Mouse (Mus musculus): ENCODE measurements around the gene Dmgdh.

Dmgdh gene

GRCm38 (mm10) chr13:93674131-93674561, at the start of gene Dmgdh, which contains the start of gene Bhmt2:
Gene Dmgdh (plus strand): TSS chr13:93674433.
Gene Bhmt2 (minus strand): TSS chr13:93674302.
- no peak for DNase-seq (ENCODE audit: low spot score)

GRCm38 (mm10) chr13:93628861-93629260, 45.4 kb upstream of the Dmgdh start:
- no peak for DNase-seq (ENCODE audit: low spot score)

GRCm38 (mm10) chr13:93630941-93631705, 43.1 kb upstream of the Dmgdh start:
- DNase-seq (ENCODE audit: low spot score), result no peak

GRCm38 (mm10) chr13:93632927-93633326, 41.3 kb upstream of the Dmgdh start:
- DNase-seq (ENCODE audit: low spot score), result no peak

GRCm38 (mm10) chr13:93636561-93636960, 37.7 kb upstream of the Dmgdh start:
- no peak for DNase-seq (ENCODE audit: low spot score)

- DNase-seq (ENCODE audit: low spot score), result no peak
These were observed 36.7 kb upstream of the Dmgdh start, which contains the start of gene Bhmt for GRCm38 (mm10) chr13:93637282-93638245. Gene Bhmt (minus strand): TSS chr13:93637961.

- no peak for DNase-seq (ENCODE audit: low spot score)
These were observed 34.6 kb upstream of the Dmgdh start for GRCm38 (mm10) chr13:93639636-93640035.

GRCm38 (mm10) chr13:93648387-93649130, 25.7 kb upstream of the Dmgdh start:
- DNase-seq (ENCODE audit: low spot score), result no peak

GRCm38 (mm10) chr13:93653382-93653781, 20.9 kb upstream of the Dmgdh start:
- no peak for DNase-seq (ENCODE audit: low spot score)

- DNase-seq (ENCODE audit: low spot score), result no peak
These were observed 16.3 kb upstream of the Dmgdh start for GRCm38 (mm10) chr13:93657941-93658340.

GRCm38 (mm10) chr13:93667586-93667985, 6.6 kb upstream of the Dmgdh start:
- no peak for DNase-seq (ENCODE audit: low spot score)

GRCm38 (mm10) chr13:93672371-93672770, 1.9 kb upstream of the Dmgdh start:
- no peak for DNase-seq (ENCODE audit: low spot score)

GRCm38 (mm10) chr13:93673296-93673695, 937 bp upstream of the Dmgdh start:
- DNase-seq (ENCODE audit: low spot score), result no peak

GRCm38 (mm10) chr13:93676864-93677263, 2.6 kb downstream of the Dmgdh start:
- peak; percentile 49 for DNase-seq (ENCODE audit: low spot score)

- no peak for DNase-seq (ENCODE audit: low spot score)
These were observed 9.1 kb downstream of the Dmgdh start for GRCm38 (mm10) chr13:93683336-93683735.

GRCm38 (mm10) chr13:93685226-93685625, 11.0 kb downstream of the Dmgdh start:
- DNase-seq (ENCODE audit: low spot score), result no peak

GRCm38 (mm10) chr13:93687321-93687720, 13.1 kb downstream of the Dmgdh start:
- DNase-seq (ENCODE audit: low spot score), result no peak

GRCm38 (mm10) chr13:93689566-93689965, 15.3 kb downstream of the Dmgdh start:
- no peak for DNase-seq (ENCODE audit: low spot score)

- DNase-seq (ENCODE audit: low spot score), result no peak
These were observed 16.6 kb downstream of the Dmgdh start for GRCm38 (mm10) chr13:93690821-93691220.

GRCm38 (mm10) chr13:93698866-93699265, 24.6 kb downstream of the Dmgdh start:
- DNase-seq (ENCODE audit: low spot score), result no peak

- DNase-seq (ENCODE audit: low spot score), result no peak
These were observed 31.5 kb downstream of the Dmgdh start for GRCm38 (mm10) chr13:93705697-93706096.

- DNase-seq (ENCODE audit: low spot score), result no peak
These were observed 33.0 kb downstream of the Dmgdh start for GRCm38 (mm10) chr13:93707271-93707670.

Data from ovary, adult 18-20 months (tissue).